Mouse (Mus musculus) right cerebral cortex, postnatal 10 days (tissue): Measurements from ENCODE around the gene Npcd.
A peak's percentile ranks its signal among the peaks of the same experiment; 100 is the strongest.
"Not testable (repeated sequence)": the region's sequence is repeated elsewhere in the genome, so short reads cannot be mapped to it uniquely, and the experiment has no call there.

Experiments
- DNase-seq, 2 experiments: peaks; one replicate each; pipeline ENCODE4 v3.0.0; 2021; ENCODE audit warnings: low spot score in 2 of 2

The Npcd gene

DNA sequence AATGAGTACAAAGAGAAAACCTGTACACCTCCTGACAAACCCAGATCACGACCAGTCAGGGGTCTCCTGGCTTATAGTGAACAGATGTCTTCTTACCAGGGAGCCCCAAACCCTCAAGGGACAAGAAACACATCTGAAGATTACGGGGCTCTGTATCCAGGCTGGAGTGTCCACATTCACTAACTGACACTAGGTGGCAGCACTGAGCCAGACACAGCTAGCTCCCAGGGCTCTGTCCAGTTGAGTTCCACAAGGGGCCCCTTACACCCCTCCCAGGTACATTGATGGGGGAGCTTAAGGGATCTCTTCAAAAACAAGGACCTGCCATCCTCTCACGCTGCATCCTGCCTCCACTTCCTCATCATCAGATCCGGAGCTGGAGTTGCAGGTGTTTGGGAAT, 3.6 kb downstream of the Npcd start:
- DNase-seq: peak; percentile 83 to 85

- no peak for DNase-seq
Measured at GRCm38 (mm10) chr15:79829431-79829830, 4.6 kb downstream of the Npcd start.

GRCm38 (mm10) chr15:79828366-79829035, 5.5 kb downstream of the Npcd start:
- peak; percentile 54 to 57 for DNase-seq

DNA sequence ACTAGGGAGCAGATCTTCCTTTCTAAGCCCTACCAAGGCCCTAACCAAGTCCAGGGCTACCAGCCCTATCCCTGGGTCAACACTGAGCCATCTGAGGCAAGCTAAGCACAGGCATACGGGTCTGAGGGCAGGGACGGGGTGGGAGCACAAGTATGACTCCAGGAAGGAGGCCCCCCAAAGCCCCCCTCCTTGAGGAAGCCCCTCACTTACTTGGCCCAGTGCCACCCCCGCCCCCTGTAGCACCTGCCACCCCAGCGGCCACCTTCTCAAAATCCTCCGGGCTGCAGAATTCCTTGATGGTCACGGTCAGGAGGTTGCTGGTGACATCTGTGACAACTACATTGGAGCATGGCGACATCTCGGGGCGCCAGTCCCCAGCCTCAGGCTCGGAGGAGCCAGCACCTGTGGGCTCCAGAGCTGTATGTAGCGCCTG, 6.2 kb downstream of the Npcd start:
- DNase-seq: no peak

- DNase-seq: no peak
Measured at GRCm38 (mm10) chr15:79827061-79827777, 6.8 kb downstream of the Npcd start.

DNA sequence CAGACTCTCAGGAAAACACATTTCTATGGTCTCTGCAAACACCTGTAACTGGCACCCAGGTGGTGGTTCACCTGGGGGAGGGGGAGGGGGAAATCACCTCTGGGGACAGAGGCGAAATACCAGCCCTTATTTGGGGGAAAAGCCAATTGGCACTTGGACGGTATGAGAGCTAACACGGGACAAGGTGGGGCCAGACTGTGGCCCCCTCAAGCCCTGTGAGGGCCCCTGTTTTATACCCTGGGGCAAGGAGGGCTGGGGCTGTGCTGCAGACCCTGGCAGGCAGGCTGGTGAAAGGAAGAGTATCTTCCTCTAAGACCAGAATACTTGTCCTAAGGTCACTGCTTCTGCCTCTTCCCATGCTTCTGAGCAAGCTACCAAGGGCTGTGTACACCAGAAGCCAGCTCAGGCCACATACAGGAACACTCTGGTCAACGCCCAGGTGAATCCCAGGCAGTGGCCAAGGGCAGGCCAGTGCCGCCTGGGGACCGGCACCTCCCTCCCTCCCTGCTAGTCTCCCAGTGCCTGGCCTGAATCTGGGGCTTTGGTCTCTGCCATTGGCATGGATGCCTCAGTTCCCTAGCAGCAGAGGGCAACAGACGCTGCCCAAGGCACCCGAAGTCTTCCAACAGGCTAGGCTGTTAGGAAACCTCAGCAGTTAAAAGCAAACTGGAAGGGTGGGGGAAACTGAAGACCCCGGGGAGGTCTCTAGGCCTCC, 7.7 kb downstream of the Npcd start:
- DNase-seq: no peak

- no peak for DNase-seq
Measured at GRCm38 (mm10) chr15:79825146-79825825, 8.8 kb downstream of the Npcd start.

DNA sequence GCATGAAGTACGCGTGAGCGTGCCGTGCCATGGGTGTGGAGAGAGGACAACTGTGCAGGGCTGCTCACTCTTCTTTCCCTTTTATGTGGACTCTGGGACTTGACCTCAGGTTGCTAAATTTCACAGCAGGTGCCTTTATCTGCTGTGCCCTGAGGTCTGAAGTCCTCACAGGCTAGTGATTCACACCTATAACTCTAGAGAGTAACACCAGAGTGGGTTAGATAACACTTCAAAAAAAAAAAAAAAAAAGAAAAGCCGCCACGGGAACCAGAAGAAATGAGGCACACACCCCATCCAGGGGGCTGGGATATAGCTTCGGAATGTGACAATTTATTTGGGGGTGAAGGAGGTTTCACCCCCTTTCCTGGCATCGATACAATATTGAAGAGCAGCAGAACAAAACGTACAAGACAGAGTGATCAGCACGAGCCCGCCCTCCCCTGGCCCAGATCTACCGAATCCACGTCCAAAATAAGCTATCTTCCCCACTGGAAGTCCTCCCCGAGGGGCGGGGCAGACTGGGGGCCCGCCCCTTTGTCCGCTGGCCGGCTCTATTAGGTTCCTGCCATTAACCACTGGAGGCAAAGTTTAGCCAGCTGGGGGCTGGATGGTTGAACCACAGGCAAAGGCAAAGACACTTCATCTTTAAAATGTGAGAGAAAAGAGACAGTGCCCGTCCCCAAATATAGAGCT, 10.3 kb downstream of the Npcd start:
- DNase-seq: peak in 1 of 2 experiments; percentile 55

- DNase-seq: peak in 1 of 2 experiments; percentile 57
Measured at GRCm38 (mm10) chr15:79822265-79823199, 11.5 kb downstream of the Npcd start.

GRCm38 (mm10) chr15:79818325-79818724, 15.7 kb downstream of the Npcd start:
- peak in 1 of 2 experiments; percentile 18 for DNase-seq

- DNase-seq: no peak
Measured at GRCm38 (mm10) chr15:79813666-79814258, 20.3 kb downstream of the Npcd start.

- DNase-seq: not testable (repeated sequence)
Measured at GRCm38 (mm10) chr15:79812840-79813239, 21.2 kb downstream of the Npcd start.

DNA sequence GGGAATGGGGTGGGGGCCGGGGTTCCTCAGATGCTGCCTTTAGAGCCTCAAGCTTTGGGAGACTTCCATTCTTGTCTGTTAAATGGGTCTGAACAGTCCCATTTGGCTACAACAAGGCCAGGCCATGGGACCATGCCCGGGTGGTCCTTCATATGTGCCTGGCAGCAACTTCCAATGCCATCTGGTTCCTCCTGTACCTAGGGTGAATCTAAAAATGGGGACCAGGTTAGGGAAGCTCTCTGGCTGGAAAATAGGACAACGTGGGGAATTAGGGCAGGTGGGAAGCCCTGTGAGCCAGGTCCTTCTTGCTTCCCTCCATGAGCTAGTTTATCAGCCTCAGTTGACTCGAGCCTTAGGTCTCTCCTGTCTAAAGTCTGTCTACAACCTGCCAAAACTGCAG, 23.0 kb downstream of the Npcd start:
- DNase-seq: no peak

DNA sequence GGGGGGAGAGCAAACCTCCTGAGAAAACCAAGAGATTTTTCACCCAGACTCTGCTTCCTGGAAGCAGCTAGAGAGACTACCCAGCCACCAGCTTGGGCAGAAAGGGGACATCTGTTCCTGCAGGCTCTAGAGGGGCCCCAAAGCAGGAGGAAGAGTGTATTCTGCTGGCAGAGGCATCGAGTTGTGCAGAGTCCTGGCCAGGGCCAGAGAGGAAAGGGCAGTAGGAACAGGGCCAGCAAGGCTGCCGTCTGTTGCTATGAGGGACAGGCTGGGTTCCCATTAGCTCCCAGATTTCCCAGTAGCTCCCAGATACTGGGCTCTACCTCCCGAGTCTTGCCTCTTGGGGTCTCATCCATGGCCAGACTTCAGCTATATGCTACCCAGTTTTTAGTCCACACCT, 24.0 kb downstream of the Npcd start:
- DNase-seq: peak; percentile 25 to 26

- DNase-seq: peak in 1 of 2 experiments; percentile 22
Measured at GRCm38 (mm10) chr15:79808658-79809057, 25.4 kb downstream of the Npcd start.

DNA sequence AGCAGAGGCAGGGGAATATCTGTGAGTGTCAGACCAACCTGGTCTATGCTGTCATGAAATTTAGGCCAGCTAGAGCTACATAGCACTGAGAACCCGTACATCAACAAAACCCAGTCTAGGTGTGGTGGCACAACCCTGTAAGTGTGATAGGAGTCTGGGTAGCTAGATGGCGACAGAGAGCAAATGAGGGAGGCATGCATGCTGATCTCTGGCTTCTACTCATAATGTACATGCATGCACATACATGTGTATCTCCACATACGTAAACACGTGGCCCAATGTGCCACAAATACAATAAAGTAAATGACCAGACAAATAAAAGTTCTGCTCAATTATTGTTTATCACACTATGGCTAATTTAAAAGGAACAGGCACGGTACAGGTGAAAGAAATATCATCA, 25.9 kb downstream of the Npcd start:
- DNase-seq: peak; percentile 59 to 73

DNA sequence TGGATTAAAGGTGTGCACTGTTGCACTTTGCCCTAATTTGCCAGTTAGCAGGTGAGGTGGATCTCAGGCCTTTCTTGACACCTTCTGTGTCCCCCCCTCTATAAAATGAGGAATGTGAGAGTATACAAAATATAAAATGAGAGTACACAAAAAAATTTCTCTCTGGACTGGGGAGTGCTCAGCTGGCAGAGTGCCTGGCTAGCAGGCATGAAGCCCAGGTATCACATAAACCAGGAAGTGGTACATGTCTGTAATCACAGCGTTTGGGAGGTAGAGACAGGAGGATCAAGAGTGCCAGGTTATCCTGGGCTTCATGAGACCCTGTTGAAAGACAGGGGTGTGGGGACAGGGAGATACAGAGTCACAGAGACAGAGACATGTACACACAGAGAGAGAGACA, 27.0 kb downstream of the Npcd start:
- no peak for DNase-seq

DNA sequence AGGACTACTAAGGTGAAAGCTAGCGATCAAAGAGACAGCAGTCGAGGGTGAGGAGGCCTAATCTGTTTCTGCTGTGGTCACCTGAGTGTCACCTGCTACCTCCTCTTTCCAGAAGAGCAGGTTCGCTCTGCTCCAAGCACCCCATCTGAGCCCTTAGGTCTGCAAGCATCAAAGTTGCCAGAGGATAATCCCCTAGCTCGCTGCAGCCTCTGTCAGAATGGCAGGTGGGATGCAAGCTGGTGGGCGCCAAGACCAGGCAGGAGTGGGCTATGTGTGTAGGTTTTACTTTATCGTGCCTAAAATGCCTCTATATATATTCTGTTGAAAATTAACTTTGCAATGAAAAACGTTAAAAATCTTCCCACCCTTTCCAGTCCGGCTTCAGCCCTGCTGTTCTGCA, 28.8 kb downstream of the Npcd start:
- peak in 1 of 2 experiments; percentile 51 for DNase-seq

- peak; percentile 81 to 83 for DNase-seq
Measured at GRCm38 (mm10) chr15:79804352-79805071, 29.5 kb downstream of the Npcd start, which contains the start of gene Nptxr. Gene Nptxr, minus strand, starts transcription at chr15:79804766.
